Mouse (Mus musculus): ENCODE measurements around the gene Mfsd11.
A peak's percentile ranks its signal among the peaks of the same experiment; 100 is the strongest.

The Mfsd11 gene

DNA sequence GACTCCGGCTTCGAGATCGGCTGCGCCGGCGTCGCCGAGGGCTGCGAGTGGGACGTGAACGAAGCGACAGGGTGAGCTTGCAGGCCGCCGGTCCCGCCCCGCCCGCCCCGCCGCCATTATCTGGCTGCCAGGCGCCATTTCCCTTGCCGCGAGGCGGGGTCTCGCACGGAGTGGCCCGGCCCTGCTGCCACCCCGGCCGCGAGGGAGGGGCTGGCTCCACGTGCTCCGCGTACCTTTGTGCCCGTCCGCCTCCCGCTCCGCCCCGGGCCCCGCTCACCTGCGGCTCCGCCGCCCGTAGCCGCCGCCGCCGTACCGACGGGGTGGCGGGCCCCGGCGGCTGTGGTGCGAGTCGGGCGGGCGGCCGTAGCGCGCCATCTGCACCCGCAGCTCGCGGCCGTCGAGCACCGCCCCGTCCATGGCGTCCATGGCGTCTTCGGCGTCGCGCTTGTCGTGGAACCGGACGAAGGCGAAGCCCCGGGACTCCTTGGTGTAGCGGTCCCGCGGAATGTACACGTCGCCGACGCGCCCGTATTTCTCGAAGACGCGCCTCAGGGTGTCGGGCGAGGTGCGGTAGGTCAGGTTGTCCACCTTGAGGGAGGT lies at the start of gene Mfsd11:
TSS of gene Mfsd11 (plus strand) at position 150 of the 600 bp plus-strand sequence.
- DNase-seq (ENCODE audit: low spot score), result peak; percentile 70

DNA sequence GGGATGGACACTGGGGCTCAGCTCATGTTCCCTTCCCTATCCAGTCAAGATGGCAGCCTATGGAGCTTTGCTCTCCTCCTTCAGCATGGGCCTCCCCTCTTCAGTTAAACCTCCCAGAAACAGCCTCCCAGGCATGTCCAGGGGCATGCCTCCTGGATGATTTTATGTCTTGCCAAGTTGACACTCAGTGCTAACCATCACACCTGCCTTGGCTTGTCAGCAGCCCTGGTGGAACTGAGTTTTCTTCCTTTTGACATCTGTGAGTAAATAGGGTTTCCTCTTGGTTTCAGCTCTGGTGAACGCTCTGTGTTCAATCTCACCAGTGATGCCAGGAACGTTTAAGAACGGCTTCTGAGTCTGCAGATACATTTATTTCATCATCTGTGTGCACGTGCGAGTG lies 49.5 kb upstream of the Mfsd11 start:
- no peak for DNase-seq (ENCODE audit: low spot score)

DNA sequence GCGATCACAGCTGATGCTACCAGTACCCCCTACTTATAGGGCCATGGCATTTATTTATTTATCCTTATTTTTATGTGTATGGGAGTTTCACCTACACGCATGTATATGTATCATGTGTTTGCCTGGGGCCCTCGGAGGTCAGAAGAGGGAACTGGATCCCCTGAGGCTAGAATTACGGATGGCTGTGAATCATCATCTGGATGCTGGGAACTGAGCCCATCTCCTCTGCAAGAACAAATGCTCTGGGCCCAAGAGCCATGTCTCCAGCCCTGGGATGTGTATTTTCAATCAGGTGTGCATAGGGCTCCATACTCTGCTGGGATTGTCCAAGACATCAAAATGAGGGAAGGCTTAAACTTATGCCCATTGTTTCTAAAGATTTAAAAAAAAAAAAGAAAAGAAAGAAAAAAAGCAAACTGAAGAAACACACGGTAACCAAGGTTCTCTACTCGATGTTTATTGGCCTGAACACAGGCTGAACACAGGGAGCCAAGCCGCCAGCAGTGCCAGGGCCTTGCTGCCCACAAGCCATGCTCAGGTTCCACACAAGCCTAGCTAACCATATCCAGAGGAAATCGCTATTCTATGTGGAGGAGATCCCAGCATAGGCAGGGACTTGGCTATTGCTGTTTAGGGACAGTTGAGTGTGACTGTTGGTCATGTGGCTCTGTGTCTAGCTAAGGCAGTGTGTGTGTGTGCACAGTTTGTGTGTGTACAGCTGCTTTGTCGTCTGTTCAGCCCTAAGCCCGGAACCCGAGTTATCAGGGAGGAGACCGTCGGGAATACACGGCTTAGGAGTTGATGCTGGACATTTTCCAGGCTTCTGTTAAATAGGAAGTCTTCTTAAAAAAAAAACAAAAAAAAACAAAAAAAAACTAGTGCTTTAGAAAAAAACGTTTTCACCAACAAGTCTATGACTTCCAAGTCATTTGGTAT lies 45.8 kb upstream of the Mfsd11 start:
- peak; percentile 35 for DNase-seq (ENCODE audit: low spot score)

DNA sequence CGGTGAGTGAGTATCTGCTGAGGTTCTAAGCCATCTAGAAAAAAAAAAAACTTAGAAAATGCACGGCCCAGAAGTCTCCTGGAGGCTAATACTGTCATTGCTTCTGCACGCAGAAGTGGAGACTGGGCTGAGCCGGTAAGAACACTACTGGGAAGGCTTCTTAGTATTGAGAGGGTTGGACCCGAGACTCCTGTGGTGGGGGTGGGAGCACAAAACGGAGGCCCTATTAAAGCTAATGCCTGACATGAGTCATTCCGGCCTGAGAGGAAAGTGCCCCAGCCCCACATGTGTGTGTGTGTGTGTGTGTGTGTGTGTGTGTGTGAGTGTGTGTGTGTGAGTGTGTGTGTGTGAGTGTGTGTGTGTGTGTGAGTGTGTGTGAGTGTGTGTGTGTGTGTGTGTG lies 45.1 kb upstream of the Mfsd11 start:
- DNase-seq (ENCODE audit: low spot score), result no peak

DNA sequence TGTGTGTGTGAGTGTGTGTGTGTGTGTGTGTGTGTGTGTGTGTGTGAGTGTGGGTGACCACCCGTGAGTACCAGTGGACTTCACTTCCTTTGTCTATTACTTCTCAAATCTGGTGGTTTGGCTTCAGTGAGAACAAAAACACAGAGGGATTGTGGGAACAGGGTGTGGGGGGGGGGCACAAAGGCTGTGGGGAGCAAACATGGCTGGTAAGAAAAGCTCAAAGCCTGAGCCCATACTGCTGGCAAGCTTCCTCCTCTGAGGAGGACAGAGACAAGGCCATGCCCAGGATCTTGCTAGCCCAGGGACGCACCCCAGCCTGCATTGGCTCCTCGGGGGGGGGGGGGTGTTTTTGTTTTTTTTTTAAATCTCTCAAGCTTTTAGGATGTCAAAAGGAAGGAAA lies 44.7 kb upstream of the Mfsd11 start:
- DNase-seq (ENCODE audit: low spot score), result no peak

DNA sequence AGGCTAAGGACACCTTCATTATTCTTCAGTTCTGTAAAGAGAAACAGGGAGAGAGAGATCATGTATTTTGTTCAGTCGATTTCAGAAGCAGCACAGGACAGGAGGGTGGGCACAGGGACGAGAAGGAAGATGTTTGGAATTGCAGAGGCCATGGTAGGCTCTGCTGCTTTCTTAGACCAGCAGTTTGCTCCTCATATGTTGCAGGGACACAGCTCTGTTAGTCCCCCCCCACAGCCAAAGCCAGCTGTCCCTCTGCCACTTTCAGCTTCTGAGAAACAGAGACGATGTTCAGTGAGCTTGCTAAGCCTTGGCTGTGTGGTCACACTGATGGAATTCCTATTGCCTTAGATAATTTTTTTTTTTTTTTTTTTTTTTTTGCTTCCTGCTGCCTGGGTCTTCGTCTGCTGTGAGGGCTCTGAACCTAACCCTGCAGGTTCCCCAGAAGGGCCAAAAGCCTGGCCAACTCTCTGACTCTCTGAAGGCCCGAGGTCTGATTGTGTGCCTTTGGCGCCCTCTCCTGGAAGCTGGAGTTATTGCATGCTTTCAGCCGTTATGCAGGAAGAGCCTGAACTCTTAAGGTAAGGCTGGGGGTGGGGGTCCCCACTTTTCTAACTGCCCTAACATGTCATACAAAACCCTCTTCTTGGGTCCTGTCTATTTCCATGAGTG lies 44.2 kb upstream of the Mfsd11 start:
- peak; percentile 93 for DNase-seq (ENCODE audit: low spot score)

DNA sequence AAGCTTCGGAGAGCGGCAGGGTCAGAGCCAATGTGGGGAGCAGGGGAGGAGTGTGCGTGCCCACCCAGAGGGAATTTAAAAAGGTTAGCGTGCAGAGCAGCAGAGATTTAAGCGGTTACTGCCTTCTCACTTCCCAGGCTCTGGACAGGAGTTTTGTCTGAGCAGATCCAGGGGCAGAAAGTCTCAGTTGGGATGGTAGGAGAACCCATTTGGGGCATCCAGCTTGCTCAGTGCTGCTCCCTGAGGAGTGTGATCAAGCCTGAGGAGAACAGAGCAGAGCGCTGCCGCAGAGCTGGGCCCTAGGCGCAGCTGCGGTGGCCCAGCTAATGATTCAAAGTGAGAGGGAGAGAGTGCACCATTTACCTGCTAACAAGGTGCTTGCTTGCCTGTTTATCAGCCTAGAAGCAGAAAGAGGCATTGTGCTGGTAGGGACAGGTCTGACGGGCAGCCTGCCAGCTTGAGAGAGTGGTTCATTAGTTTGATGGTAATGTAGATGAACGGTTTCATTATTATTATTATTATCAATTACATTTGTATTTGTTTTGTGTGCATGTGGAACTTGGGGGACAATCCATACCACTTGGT lies 43.3 kb upstream of the Mfsd11 start:
- DNase-seq (ENCODE audit: low spot score), result no peak

DNA sequence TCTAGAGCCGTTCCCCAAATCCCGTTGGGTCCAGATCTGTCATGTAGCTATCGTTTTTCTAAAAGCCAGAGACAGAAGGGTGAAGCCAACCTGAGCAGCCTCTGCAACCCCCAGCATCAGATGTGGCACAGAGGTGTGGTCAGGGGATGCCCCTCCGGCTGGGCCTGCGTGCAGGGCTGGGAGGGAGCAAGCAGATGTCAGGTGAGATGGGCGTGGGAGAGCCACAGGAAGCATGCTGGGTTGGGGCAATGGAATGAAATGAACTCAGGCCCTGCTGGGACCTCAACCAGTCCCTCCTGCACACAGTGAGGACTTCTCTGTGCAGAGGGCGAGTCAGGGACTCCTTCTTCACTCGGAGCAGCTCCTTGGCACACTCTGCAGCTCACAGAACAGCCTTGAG lies 42.7 kb upstream of the Mfsd11 start:
- no peak for DNase-seq (ENCODE audit: low spot score)

DNA sequence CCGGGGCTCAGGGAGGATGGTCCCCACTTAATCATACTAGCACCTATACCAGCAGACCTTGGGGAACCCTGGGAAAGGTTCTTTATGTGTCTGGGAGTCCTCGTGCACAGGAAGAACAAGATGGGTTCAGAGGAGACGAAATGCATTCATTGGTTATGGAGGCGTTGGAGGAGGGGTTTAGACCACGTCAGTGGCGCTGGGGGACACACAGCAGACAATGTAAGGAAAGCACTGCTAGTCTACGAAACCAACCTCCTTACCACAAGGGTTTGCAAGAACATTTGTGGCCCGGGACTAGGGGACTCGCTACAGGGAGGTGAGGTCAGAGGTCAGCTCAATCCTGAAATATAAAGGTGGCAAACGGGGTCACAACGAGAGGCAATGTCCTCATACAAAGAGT lies 41.7 kb upstream of the Mfsd11 start:
- DNase-seq (ENCODE audit: low spot score), result no peak

DNA sequence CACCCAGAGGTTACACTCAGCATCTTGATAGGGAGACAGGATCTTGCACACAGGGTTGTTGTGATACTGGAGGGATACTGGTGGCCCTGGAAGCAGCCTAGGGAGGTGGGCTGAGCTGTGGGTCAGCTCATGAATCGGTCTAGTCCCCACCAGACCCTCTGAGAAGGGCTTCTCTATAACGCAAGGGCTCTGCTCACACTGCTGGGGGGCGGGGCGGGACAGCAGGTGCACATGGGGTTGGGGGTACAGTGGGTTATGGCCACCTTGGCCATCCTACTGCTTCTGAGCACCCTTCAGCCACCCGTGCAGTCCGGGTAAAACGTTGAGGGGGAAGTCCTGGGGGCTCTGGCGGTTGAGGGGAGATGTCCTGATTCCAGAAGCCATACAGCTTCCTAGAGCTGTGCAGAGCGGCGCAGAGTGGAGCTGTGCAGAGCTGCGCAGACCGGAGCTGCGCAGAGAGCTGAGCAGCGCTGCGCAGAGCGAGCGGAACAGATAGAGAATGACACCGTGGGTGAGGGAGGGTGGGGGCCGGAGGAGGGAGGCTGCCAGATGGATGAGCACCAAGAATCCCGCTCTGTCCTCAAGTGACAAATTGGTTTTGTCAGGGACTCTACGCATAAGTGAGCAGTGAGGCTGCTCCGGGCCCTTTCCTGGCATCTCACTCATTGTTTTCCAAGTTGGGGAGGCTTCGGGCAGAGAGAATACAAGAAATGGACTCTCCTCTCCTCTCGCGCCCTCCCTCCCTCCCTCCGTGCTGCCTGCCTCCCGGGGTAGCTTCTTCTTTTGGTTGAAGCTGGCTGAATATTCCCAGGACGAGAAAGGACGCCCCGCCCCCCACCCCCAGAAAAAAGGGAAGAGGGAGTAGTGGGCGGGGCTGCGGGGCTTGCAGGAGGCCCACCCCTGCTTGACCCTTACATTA lies 41.0 kb upstream of the Mfsd11 start:
- no peak for DNase-seq (ENCODE audit: low spot score)

DNA sequence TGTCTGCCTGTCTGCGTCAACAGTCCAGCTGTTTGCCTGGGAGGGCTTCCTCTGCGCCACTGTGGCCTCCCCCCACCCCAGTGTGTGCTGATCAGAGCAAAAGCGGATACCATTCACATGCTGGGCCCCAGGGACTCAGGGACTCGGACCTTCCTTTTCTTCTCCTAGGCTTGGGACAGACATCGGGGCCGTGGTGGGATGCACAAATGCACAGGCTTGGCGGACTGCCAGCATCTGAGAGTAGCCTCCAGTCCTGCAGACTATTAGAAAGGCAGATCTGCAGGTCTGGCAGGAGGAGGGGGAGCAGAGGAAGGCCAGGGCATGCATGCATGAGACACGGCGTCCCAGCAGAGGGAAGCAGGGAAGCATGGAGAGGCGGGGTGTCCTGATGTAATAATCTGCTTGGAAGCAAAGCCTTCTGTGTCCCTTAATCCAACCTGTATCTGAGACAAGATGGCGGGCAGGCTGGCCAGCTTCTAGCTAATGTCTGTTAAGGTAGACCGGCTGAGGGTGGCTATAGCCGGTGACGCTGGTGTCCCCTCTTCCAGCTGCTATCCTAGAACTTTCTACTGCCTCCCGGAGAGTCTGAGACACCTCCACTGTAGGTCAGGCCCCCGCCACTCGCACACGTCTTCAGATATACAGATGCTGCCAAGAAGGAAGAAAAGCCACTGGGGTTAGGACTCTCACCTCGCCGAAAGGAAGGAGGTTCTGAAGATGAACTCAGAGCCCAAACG lies 39.3 kb upstream of the Mfsd11 start:
- DNase-seq (ENCODE audit: low spot score), result no peak

DNA sequence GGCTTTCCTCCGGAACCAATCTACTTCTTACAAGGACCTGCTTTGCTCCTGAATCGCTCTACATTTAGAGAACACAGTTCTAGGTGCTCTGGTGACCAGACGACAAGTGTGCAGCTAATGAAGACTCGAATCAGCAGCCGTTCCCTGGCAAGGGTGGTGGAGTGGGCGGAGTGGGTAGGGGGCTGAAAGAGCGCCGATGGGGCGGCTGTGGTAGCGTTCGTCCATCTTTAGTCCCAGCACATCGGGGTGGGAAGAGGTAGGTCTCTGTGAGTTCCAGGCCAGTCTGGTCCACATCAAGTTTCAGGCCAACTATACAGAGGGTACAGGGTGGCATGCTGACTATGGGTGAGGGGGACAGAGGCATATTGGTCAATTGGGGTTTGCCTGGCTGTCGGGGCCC lies 38.6 kb upstream of the Mfsd11 start:
- no peak for DNase-seq (ENCODE audit: low spot score)

DNA sequence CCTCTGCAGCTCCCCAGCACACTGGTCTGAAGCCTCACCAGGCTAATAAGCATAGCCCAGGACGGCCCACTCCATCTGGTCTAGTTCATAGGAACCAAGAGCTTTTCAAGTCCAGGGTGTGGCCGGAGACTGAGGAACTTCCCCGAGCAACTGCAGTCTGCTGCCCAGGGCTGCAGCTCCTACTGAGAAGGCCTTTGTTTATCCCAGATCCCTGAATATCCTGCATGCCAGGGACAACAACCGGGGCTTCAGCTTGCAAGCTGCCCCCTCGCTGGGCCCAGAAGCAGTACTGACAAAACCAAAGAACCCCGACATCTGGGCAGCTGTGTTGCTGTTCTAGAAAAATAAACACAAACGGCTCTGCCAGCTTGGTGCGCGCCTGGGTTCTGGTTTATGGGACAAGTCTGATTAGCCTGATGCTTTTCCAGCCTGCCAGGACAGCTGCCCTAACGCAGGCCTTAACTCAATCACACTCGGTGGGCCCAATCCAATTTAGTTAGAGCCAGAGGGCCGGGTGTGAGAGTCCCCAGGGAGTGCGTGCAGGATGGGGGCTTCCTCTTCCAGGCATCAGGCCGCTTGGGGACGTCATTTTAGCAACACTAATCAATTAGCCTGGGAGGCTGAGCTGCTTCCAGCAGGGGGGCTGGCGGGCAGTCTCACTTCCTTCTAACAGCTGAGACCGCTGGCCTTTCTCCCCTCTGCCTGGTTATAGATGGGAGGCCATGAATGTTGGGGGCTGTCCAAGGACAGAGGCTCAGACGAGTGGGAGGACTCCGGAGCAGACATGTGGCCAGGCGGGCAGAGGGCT lies 38.0 kb upstream of the Mfsd11 start:
- DNase-seq (ENCODE audit: low spot score), result no peak

DNA sequence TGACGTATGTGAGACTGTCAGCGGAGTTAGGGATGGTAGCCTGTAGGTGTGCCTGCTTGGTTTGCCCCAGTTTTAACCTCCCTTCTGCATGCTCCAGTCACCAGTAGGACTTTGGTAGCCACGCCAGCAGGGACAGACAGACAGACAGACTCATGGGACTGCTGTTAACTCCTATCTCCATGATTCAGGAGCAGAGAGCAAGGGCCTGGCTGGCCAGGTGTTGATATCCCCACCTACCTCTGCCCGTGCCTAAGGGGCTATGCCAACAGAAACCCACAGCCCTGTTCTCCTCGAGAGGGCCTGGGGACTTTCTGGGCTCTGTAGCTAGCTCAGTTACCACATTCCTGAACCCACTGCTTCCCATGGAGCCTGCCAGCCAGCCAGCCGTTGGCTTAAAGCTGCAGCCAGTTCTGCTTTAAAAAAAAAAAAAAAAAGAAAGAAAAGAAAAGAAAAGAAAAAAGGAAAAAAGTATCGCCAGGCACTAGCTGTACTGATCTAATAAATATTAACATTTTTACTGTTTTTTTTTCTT lies 37.3 kb upstream of the Mfsd11 start:
- peak; percentile 71 for DNase-seq (ENCODE audit: low spot score)

DNA sequence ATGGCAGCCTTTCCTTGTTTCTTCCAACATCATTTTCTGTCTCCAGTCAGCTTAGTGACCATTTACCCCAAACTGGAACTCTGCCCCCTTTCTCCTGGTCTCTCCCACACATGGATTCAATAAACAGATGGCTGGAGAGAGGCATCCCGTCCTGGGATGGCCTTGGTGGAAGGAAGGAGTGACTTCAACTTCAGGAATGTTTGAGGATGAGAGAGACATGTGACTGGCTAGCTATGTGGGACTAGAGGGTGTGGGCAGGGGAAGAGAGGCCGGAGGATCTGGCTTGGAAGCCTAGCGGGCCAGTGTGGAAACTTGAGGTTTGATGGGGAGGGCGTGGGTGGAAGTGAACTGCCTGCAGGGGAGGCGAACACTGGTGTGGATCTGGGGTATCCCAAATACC lies 35.5 kb upstream of the Mfsd11 start:
- DNase-seq (ENCODE audit: low spot score), result peak; percentile 85

DNA sequence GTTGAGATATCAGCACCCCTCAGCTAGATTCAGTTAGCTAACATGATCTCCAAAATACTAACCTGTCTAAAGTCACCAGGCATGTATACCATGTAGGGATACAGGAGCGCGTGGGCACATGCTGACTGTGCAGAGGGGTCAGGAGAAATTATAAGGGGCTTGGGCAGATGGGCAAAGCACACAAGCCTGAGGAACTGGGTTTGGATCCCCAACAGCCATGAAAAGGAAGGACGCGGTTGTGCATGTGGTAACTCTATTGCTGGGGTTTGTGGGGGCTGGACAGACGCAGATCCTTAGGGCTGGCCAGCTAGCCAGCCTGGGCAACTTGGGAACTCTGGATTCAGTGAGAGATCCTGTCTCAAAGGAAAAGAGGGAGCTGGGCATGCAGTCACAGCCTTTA lies 34.7 kb upstream of the Mfsd11 start:
- no peak for DNase-seq (ENCODE audit: low spot score)

DNA sequence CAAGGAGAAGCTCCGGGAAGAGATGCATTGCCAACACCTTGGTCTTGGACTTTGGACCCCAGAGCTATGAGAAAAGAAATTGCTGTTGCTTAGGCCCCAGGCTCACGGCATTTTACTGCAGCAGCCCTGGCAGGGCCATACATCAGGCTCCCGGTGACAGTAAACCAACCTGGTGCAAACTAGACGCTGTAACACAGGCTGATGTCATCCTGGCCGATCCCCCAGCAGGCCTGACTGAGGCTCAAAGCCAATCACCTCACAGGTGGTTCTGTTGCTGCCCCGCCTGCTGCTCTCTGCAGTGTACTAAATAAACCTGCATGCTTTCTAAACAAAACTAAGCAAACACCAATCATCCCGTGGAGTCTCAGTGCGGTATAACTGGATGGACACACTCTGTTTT lies 33.5 kb upstream of the Mfsd11 start:
- no peak for DNase-seq (ENCODE audit: low spot score)

DNA sequence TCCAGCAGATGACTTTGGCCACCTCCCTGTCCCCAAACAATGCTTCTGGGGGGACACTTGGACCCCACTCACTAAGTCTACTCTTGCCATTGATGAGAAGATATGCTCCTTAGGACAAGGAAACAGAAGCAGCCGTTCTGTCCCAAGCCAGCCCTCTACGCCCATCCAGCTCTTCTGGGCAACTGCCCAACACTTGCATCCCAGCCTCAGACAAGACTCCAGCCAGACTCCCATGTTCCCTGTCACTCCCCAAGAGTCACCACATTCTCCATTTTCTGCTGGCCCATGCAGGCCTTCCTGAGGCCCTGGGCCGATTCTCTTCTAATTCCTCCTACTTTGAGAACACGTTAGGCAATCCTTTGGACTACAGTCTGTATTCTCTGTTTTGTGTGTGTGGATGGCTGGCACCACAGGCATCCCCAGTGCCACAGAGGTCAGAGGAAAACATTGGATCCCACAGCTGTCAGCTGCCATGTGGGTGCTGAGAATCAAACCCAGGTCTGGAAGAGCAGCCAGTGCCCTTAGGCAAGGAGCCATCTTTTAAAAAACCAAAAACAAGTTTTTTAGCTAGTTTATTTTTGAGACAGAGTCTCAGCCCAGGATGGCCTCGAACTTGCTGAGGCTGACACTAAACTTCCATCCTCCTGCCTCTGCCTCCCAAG lies 32.2 kb upstream of the Mfsd11 start:
- peak; percentile 63 for DNase-seq (ENCODE audit: low spot score)
